Mouse (Mus musculus) midbrain, embryonic 12.5 days (tissue): ENCODE data around the gene Cmtm4. TPM values are rescaled to one million over a fixed set of nuclear protein-coding genes. Genes with fewer than 3 reads are reported as not detected.

Experiments
- ATAC-seq: fragments of 200-750 bp; cut with Nextera tagmentation; 2 replicates; pipeline ENCODE4 v1.8.0; 2017; ENCODE audit warnings: low read depth, moderate TSS enrichment, moderate library complexity; ENCODE audit not compliant: low FRiP score
- H3K27ac ChIP-seq: fragments of 300-500 bp; sonication (generic); replicated peaks from 2 replicates; pipeline ENCODE4 v1.5.1; 2016; ENCODE audit warnings: mild to moderate bottlenecking
- H3K27me3 ChIP-seq: fragments of 300-500 bp; sonication (generic); 2 replicates; pipeline ENCODE4 v1.6.1; 2016; ENCODE audit warnings: mild to moderate bottlenecking
- H3K36me3 ChIP-seq: fragments of 300-500 bp; sonication (generic); 2 replicates; pipeline ENCODE4 v1.6.1; 2016
- H3K4me1 ChIP-seq: fragments of 300-500 bp; sonication (generic); 2 replicates; pipeline ENCODE4 v1.6.1; 2016
- H3K4me2 ChIP-seq: fragments of 300-500 bp; sonication (generic); replicated peaks from 2 replicates; pipeline ENCODE4 v1.6.1; 2016; ENCODE audit warnings: mild to moderate bottlenecking, moderate library complexity
- H3K4me3 ChIP-seq: fragments of 300-500 bp; sonication (generic); 2 replicates; pipeline ENCODE4 v1.5.1; 2016; ENCODE audit warnings: mild to moderate bottlenecking
- H3K9ac ChIP-seq: fragments of 300-500 bp; sonication (generic); replicated peaks from 2 replicates; pipeline ENCODE4 v1.6.1; 2016; ENCODE audit warnings: mild to moderate bottlenecking, moderate library complexity
- H3K9me3 ChIP-seq: fragments of 300-500 bp; sonication (generic); 2 replicates; pipeline ENCODE4 v1.6.1; 2016; ENCODE audit warnings: mild to moderate bottlenecking
- WGBS: fragments of 180-500 bp; shearing (Covaris S2); methylation state at CpG from one replicate; pipeline ENCODE4 v1.1.7; 2016; 5-methylcytosine and 5-hydroxymethylcytosine counted together
- polyA plus RNA-seq: library from polyadenylated mRNA; unstranded; fragments of >200 nt; fragmentation: Nextera tagmentation; extraction: Ambion mirVana; gene quantifications from 2 replicates; pipeline ENCODE4 v1.2.1, GENCODE M21; 2016

The Cmtm4 gene
- polyA plus RNA-seq, 1 experiment from 2014 or later, result 2.0 TPM

DNA sequence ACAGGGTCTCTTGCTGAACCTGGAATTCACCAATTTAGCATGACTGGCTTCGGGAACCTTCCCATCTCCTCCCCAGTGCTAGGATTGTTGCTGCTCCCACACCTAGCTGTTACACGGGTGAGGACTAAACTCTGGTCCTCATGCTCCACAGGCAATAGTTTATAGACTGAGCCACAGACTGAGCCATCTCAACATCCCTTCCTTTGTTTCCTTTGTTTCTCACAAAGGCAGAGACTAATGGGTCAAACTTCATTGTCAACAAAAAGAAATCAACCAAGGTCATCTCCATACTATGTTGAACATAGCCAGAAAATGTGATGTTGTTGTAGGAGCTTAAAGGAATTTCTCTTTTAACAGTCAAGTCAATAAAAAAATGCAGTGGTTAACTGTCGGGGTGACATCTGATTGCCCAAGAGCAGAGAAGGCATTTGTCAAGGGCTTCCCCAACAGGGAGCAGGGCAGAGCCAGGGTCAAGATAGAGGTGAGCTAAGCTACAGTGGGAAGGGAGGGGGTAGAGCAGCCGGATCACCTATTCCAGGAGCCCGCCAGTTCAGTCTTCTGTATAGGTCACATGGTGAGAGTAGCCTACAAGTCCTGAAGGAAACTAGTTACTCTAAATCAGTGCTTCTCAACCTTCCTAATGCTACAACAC, 37.7 kb upstream of the Cmtm4 start:
- Histone ChIP-seq H3K9ac (no peak overlapping the region), H3K36me3 (peaks cover 97% of the 10 kb centered on the region), H3K4me2 (no peak overlapping the region), H3K4me1 (peaks cover 5% of the 10 kb centered on the region; the same call in 1 of the 2 replicates), H3K4me3 (no peak overlapping the region), H3K27me3 (no peaks in the 10 kb centered on the region), H3K27ac (no peak overlapping the region), H3K9me3 (no peaks in the 10 kb centered on the region)
- WGBS, result 97% methylated on average over 5 of the region's 5 CpGs
- ATAC-seq, result no peak

DNA sequence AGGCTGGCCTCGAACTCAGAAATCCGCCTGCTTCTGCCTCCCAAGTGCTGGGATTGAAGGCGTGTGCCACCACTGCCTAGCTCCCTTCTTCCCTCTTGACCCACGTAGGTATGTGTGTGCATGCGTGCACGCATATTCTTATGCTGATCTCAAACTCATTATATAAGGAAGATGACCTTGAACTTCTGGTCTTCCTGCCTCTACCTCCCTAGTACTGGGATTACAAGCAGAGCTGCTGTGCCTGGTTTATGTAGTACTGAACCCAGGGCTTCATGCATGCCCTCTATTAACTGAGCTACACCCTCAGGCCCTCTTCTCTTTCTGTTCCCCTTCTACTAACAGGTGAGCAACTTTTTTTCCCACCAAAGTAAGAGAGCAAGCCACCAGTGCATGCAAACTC, 37.0 kb upstream of the Cmtm4 start:
- Histone ChIP-seq H3K4me2 (no peak overlapping the region), H3K4me1 (peaks cover 5% of the 10 kb centered on the region; the same call in 1 of the 2 replicates), H3K36me3 (peaks cover 99% of the 10 kb centered on the region), H3K27me3 (no peaks in the 10 kb centered on the region), H3K9me3 (no peaks in the 10 kb centered on the region), H3K27ac (no peak overlapping the region), H3K9ac (no peak overlapping the region), H3K4me3 (no peak overlapping the region)
- ATAC-seq, result no peak
- 98% methylated on average over 6 of the region's 6 CpGs for WGBS

DNA sequence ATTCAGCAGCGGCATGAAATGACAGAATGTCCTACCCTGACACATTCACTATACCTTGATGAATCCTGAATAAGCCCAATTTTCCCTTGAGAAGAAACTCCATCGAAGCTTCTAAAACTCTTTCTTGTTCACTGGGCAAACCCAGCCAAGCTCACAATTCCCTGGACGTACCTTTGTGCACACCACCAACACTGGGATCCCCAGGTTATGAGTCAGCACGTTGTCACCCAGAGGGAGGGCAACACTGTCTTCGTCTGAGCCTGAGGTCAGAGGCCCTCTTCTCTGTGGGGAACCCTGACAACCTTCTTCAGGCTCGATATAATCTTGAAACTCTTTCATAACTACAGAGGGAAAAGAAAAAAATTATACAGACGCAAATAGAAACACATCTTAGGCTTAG, 34.6 kb upstream of the Cmtm4 start:
- 87% methylated on average over 7 of the region's 7 CpGs for WGBS
- Histone ChIP-seq H3K36me3 (peaks cover 99% of the 10 kb centered on the region), H3K27ac (no peak overlapping the region), H3K9me3 (no peaks in the 10 kb centered on the region), H3K4me2 (no peak overlapping the region), H3K4me1 (peaks cover 3% of the 10 kb centered on the region; the same call in 1 of the 2 replicates), H3K9ac (no peak overlapping the region), H3K4me3 (no peak overlapping the region), H3K27me3 (no peaks in the 10 kb centered on the region)
- ATAC-seq, result no peak

DNA sequence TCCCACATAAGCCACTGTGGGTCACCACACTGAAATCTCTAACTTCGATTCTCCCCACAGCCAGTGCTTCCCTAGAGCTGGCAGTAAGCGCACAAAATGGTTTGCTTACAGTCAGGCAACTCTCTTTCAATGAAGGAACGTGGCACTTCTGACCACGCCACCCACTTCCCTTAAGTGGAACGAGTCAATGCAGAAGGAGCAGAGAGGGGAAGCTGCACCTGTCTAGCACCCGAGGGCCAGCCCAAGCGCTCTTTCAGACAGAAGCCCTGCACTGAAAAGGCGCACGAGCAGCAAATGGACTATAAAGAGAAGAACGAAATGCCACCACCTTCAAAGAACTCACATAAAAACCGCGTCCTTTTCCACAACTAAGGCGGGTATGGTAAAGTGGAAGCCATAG, 32.1 kb upstream of the Cmtm4 start:
- Histone ChIP-seq H3K36me3 (peaks cover 98% of the 10 kb centered on the region), H3K9me3 (no peaks in the 10 kb centered on the region), H3K27ac (no peak overlapping the region), H3K27me3 (no peaks in the 10 kb centered on the region), H3K4me2 (no peak overlapping the region), H3K4me3 (no peak overlapping the region), H3K9ac (no peak overlapping the region), H3K4me1 (no peaks in the 10 kb centered on the region)
- ATAC-seq, result no peak
- 94% methylated on average over 13 of the region's 13 CpGs for WGBS

DNA sequence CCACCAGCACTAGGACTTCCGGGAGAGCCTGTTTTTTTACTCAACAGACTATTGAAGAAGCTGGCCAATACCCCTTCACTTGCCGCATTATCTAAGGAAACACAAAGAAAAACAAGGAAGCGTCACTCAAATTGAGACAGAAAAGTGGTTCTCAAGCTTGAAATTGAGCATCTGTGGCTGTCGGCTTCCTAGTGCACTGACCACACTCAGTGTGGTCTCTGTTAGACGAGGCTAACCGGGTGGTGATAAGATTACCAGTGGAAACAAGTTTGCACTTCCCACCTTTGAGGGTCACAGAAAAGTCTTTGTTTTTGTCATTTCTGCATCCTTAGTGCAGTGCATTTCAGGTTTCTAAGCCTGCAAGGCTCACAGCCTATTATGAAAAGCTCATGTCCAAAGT, 26.7 kb upstream of the Cmtm4 start:
- Histone ChIP-seq H3K27ac (no peak overlapping the region), H3K9ac (no peak overlapping the region), H3K4me3 (no peak overlapping the region), H3K4me2 (no peak overlapping the region), H3K4me1 (no peaks in the 10 kb centered on the region), H3K36me3 (peaks cover 95% of the 10 kb centered on the region), H3K27me3 (no peaks in the 10 kb centered on the region), H3K9me3 (no peaks in the 10 kb centered on the region)
- 93% methylated on average over 6 of the region's 6 CpGs for WGBS
- no peak for ATAC-seq

DNA sequence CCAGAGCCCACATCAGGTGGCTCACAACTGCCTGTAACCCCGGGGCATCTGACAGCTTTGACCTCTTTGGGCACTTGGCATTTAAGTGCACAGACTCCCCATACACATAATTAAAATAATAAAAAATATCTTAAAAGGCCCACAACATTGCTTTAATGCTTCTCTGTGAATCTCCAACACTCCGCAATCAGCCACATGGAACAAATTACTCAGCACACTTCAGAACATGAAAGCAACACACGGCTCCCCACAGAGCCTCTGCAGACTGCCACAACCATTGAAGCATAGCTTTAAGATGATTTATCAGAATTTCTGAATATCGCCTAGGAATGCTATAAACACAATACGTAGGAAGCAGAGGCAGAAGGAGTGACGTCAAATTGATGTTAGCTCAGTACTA, 20.4 kb upstream of the Cmtm4 start:
- no peak overlapping the region for H3K9ac ChIP-seq
- ATAC-seq, result no peak
- 88% methylated on average over 6 of the region's 6 CpGs for WGBS
- peaks cover 39% of the 10 kb centered on the region for H3K36me3 ChIP-seq
- H3K27ac ChIP-seq, result no peak overlapping the region
- no peaks in the 10 kb centered on the region for H3K4me1 ChIP-seq
- no peak overlapping the region for H3K4me2 ChIP-seq
- H3K4me3 ChIP-seq, result no peak overlapping the region
- H3K9me3 ChIP-seq, result no peaks in the 10 kb centered on the region
- H3K27me3 ChIP-seq, result no peaks in the 10 kb centered on the region

DNA sequence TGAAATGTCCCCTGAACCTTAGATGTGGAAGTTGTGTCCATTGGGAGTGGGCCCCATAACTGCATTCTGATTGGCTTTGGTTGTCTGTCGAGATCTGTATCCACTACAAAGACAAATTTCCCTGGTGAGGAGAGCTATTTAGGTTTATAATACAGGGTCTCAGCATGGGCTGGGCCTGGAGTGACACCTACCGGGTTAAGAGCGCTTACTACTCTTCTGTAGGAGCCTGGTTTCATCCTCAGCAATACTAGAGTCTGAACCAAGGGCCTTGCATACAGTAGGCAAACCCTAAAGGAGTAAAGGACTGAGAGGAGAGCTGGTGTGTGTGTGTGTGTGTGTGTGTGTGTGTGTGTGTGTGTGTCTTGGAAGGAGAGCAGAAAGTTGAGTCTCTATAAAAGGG, 18.6 kb upstream of the Cmtm4 start:
- no peak overlapping the region for H3K9ac ChIP-seq
- no peaks in the 10 kb centered on the region for H3K4me1 ChIP-seq
- no peak overlapping the region for H3K4me2 ChIP-seq
- H3K36me3 ChIP-seq, result peaks cover 21% of the 10 kb centered on the region
- no peak for ATAC-seq
- H3K27ac ChIP-seq, result no peak overlapping the region
- no peaks in the 10 kb centered on the region for H3K27me3 ChIP-seq
- H3K4me3 ChIP-seq, result no peak overlapping the region
- no peaks in the 10 kb centered on the region for H3K9me3 ChIP-seq
- 59% methylated on average over 3 of the region's 3 CpGs for WGBS

DNA sequence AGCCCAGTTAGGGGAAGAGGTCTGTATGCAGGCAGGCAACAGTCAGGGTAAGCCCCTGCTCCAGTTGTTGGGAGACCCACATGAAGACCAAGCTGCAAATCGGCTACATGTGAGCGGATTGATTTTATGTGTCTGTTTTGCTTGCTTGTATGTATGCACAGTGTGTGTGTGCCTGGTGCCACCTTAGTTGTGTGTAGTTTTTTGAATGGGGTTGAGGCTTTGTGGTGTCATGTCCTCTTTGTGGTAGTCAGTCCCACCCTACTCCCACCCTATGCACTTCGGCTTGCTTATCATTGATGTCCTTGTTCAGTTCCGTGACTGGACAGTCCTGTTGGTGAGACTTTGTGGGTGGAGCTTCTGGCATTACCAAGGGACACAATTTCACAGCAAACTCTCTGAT, 18.2 kb upstream of the Cmtm4 start:
- H3K4me2 ChIP-seq, result no peak overlapping the region
- no peaks in the 10 kb centered on the region for H3K4me1 ChIP-seq
- no peak overlapping the region for H3K9ac ChIP-seq
- 79% methylated on average over 4 of the region's 4 CpGs for WGBS
- no peak overlapping the region for H3K27ac ChIP-seq
- peaks cover 17% of the 10 kb centered on the region for H3K36me3 ChIP-seq
- H3K4me3 ChIP-seq, result no peak overlapping the region
- no peaks in the 10 kb centered on the region for H3K9me3 ChIP-seq
- H3K27me3 ChIP-seq, result no peaks in the 10 kb centered on the region
- ATAC-seq, result 0 out of 2 replicates have a peak, but pooled peaks have one; percentile 38

DNA sequence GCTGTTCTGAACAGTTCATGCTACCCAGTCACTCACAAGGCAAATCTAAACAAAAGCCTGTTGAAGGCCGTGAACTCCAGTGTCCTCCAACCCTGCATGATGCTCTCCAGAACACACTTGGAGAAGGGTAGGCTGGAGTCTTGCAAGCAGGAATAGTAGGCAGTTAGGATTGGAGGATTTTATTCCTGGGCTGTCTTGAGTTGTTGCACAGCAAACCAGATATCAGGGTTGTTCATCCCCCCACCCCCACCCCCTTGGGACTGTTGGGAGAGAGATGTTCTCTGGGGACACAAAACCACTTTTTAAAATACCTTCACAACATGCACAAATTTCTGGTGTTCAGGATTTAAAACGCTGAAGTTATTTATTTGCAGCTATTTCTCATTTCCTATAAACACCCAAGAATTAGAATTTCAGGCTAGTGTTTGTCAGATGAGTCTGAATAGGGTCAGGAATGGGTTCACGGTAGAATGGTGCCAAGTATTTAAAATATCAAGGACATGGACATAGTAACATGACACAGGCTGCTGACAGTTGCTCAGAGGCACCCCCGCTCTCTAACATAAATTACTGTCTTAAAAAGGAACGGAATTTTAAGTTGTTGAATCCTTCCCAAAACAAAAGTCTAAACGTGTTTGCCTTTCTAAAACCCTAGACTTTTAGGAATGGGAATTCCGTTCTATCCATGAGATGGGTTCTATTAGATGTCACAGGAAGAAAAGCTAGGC, 17.4 kb upstream of the Cmtm4 start:
- H3K4me2 ChIP-seq, result no peak overlapping the region
- no peak overlapping the region for H3K4me3 ChIP-seq
- no peaks in the 10 kb centered on the region for H3K9me3 ChIP-seq
- H3K4me1 ChIP-seq, result no peaks in the 10 kb centered on the region
- peaks cover 11% of the 10 kb centered on the region for H3K36me3 ChIP-seq
- no peak overlapping the region for H3K27ac ChIP-seq
- no peak for ATAC-seq
- no peaks in the 10 kb centered on the region for H3K27me3 ChIP-seq
- 85% methylated on average over 7 of the region's 7 CpGs for WGBS
- no peak overlapping the region for H3K9ac ChIP-seq

DNA sequence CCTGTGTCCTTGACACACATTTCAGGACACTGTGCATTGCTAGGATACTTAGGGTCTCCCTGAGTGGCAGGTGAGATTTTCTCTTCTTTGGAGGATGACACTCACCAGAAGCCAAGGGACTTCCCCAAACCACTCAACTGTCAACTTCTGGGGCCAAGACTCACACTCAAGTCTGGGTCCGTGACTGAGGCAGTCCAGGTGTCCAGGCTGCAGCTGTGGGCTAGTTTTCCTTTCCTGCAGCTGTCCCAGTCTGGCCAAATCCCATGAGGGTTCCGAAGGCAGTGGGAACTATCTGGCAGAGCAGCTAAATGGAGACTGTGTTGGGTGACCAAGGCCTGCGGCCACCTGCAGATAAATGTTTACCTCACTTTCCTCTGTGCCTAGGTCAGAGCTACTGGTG, 16.4 kb upstream of the Cmtm4 start:
- no peak for ATAC-seq
- no peaks in the 10 kb centered on the region for H3K4me1 ChIP-seq
- 82% methylated on average over 3 of the region's 3 CpGs for WGBS
- H3K27me3 ChIP-seq, result no peaks in the 10 kb centered on the region
- H3K4me3 ChIP-seq, result no peak overlapping the region
- no peak overlapping the region for H3K4me2 ChIP-seq
- H3K9me3 ChIP-seq, result no peaks in the 10 kb centered on the region
- no peak overlapping the region for H3K9ac ChIP-seq
- no peak overlapping the region for H3K27ac ChIP-seq
- peaks cover under 1% of the 10 kb centered on the region for H3K36me3 ChIP-seq

DNA sequence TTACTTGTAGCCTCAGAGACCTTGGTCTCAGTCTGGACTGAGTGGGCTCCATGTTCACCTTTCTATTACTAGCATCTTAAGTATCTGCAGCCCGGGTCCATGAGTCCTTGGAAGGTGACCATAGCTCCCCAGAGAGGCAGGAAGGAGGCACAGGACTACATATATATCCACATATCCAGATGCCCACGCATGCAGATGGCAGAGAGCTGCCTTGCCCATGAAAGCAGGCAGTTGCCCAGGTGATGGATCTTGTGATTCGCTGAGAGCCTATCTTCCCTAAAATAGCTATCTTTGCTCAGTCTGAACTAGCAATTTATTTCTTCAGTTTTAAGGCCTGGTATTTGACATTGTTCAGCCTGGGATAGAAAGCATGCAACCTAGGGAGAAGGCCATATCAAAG, 15.9 kb upstream of the Cmtm4 start:
- Histone ChIP-seq H3K4me3 (no peak overlapping the region), H3K4me1 (no peaks in the 10 kb centered on the region), H3K9ac (no peak overlapping the region), H3K27me3 (no peaks in the 10 kb centered on the region), H3K27ac (no peak overlapping the region), H3K4me2 (no peak overlapping the region), H3K9me3 (no peaks in the 10 kb centered on the region), H3K36me3 (no peaks in the 10 kb centered on the region)
- ATAC-seq, result no peak
- 91% methylated on average over 3 of the region's 3 CpGs for WGBS

DNA sequence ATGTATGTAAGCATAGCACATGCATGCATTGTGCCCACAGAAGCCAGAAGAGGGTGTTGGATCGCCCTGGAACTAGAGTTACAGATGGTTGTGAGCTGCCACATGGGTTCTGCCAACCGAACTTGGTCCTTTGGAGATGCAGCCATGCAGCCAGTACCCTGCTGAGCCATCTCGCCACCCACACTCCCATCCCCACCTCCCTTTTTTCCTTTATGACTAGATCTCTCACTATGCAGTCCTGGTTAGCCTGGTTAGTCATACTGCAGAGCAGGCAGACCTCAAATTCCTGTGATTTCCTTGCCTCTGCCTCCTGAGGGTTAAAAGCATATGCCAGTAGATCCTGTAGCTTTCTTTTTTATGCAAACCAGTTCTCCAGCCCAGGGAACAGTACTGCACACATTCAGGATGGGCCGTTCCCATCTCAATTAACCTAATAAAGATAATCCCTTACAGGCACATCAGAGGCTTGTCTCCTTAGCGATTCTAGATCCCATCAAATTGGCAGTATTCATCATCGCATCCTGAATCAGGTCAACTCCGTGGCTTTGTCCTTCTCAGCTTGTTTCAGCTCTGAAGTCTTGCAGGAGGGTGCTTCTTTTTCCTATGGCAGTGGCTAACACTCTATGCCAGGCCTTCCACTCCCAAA, 15.1 kb upstream of the Cmtm4 start:
- Histone ChIP-seq H3K9me3 (no peaks in the 10 kb centered on the region), H3K4me2 (no peak overlapping the region), H3K4me1 (no peaks in the 10 kb centered on the region), H3K36me3 (no peaks in the 10 kb centered on the region), H3K4me3 (no peak overlapping the region), H3K9ac (no peak overlapping the region), H3K27me3 (no peaks in the 10 kb centered on the region), H3K27ac (no peak overlapping the region)
- no peak for ATAC-seq
- 47% methylated on average over 7 of the region's 7 CpGs for WGBS
